Mouse (Mus musculus): ENCODE measurements around the gene Ubald1.

Gene Ubald1

DNA sequence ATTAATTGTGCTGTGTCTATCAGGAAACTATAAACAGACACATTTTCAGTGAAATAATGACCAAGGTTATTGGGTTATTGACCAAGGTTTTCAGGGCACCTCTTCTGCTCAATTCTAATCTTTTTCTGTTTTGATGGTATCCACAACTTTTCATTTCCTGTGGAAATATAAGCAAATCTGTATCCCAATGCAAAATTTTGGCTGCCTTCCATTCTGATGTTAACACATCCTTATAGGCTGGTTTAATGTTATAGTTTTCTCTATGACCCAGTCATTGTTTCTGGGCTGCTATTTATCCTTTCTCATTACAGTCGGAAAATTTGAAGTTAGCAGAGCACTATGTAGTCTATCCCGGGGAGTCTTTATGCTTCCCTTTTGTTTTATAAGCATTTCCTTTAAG is 19.6 kb upstream of the Ubald1 start:
- in situ Hi-C loops (cut with MboI, MseI), result no loop called here

DNA sequence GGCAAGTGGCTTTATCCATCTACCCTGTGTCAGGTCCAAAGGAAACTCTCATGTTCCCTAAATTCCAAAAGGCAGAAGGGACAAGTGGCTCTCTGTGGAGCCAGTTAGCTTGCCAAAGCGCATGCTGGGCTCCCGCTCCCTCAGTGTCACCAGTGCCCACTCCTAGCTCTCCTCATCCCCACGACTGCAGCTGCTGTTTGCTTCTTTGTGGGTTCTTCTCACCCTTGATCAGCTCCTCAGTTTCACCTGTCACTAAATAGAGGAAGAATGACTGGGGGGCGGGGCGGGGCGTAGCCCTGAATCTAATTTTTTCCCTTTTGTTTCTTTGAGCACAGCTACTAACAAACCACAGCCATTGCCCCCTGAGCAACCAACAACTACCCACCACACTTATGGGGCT is 18.8 kb upstream of the Ubald1 start:
- in situ Hi-C loops (cut with MboI, MseI), result no loop called here

DNA sequence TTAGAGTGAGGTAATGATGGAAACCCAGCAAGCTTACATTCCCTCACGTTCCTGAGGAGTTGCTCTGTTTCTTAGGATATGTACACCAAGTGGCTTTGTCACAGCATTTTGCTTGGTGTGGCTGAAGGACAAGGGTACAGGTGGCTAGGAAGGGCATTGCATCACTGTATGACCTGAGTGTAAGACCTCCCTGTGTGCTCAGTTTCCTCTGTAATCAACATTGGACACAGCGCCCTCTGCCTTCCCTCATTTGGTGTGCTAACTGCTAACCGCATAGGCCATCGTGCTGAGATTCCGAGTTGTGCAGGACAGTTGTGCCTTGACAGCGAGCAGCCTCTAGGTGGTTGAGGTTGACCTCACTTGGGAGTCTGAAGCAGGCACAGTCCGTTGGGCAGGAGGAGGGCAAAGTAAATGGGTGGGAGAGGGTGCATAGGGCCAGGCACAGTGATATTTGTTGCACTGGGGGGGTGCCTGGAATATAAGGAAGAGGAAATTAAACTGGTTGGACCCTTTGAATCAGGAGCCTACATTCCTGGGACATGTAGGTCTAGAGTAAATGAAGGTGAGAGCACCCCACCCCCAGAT is 17.1 kb upstream of the Ubald1 start:
- in situ Hi-C loops (cut with MboI, MseI), result no loop called here

DNA sequence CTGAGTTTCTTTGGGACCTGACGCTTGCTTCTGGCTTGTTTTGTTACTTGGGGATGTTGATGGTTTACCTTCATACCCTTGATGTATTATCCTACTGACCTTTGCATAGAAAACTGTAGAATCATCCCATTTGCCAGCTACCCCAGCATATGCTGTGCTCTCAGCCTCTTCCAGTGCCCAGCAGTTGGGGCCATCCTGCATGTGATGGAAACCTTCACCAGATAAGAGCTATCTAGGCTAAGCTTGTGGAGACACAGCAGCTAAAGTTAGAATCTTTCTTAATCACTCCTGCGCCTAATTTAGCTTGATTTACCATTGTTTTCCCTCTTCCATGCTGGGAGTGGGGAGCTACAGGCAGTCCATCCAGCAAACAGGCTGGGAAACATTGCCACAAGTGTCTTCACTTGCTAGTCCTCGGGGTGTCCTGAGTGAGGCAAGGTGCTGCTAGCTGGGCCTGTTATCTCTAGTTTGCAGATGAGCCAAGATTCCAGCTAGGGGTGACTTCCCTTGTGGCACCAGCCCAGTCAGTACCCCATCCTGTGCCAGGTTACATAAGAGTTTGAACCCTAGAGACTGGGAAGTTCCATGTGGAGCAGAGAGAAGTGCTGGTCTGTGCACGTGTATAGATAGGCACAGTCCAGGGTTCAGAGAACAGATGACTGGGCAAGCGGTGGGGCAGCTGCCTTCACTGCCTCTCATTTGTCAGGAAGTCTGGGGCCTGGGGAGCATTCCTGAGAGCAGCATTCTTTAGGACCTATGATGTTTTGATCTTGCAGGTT is 16.3 kb upstream of the Ubald1 start:
- in situ Hi-C loops (cut with MboI, MseI), result no loop called here

DNA sequence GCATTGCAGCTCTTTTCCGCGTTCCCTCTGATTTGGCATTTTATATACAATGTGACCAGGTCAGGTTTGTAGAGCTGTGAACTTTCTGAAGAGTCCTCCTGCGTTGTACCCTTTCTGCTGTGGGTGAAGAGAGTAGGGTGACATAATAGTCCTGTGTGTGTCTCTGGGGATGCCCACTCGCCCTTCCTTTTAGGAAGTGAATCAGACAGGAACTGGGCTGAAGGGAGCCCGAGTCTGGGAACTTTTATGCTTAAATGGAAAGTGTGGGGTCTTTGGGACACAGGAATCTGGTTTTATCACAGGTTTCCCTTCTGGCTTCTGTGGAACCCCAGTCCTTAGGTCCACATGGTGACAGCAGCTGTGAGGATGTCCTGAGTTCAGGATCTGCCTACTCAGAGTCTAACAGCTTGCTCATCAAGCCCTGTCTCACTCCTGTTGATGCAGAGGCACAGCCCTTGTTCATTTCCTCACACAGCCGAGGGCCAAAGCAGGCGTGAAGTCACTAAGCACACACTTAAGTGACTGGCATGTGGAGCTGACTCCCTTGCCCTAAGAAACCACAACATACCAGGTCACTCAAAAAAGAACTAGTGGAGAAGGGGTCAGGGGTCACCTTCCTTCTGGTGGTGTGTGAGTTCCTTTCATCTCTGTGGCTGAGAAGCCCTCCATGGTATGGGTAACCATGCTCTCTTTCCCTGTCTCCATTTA is 14.2 kb upstream of the Ubald1 start:
- in situ Hi-C loops (cut with MboI, MseI), result no loop called here

DNA sequence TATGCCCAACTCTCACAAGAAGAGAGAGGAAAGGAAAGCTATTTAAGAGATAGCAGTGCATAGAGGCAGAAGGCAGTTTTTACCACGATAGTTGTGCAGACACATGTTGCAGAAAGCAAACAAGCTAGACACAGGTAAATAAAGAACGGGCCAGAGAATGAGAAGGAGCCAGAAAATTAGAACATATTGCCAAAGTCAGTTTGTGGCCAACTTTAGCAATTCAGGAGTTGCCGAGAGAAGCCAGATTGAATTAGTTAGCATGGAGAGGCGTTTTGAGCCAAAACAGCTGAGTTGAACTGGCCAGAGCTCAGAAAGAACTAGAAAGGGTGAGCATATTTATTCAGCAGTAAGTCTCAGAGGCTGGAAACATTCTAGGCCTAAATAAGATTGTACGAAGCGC is 12.1 kb upstream of the Ubald1 start:
- in situ Hi-C loops (cut with MboI, MseI), result no loop called here

DNA sequence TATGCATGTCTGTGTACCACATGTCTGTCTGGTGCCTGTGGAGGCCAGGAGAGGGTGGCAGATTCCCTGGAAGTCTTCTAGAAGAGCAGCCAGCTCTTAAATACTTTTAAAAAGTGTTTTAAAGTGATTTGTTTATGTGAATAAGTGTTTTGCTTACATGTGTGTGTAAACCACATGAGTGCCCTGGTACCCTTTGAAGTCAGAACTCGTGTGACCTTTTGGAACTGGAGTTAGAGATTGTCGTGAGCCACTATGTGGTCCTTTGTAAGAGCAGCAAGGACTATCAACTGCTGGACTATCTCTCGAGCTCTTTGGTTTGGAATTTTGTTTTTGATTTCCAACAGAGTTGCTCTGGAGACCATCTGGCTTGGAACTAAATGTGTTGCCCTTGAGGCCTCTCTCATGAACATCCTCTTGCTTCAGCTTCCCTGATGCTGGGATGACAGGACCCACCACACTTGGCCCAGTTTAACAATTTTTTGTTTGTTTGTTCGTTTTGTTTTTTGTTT is 10.1 kb upstream of the Ubald1 start:
- in situ Hi-C loops (cut with MboI, MseI), result no loop called here

DNA sequence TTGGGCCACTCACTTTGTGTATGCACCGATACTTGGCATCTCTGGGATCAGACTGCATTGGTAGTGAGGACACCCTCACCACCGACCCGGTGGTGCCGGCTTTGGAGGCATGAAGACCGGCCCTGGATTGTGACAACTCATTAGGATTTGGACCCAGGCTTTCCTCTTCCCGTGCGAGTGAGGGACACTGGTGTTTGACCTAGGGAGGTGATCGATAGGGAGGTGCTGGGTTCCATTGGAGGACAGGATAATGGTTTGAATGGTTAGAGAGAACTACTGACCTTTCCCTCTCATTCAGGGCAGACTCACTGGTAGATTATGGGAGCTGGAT is 6.5 kb upstream of the Ubald1 start:
- in situ Hi-C loops (cut with MboI, MseI), result no loop called here

DNA sequence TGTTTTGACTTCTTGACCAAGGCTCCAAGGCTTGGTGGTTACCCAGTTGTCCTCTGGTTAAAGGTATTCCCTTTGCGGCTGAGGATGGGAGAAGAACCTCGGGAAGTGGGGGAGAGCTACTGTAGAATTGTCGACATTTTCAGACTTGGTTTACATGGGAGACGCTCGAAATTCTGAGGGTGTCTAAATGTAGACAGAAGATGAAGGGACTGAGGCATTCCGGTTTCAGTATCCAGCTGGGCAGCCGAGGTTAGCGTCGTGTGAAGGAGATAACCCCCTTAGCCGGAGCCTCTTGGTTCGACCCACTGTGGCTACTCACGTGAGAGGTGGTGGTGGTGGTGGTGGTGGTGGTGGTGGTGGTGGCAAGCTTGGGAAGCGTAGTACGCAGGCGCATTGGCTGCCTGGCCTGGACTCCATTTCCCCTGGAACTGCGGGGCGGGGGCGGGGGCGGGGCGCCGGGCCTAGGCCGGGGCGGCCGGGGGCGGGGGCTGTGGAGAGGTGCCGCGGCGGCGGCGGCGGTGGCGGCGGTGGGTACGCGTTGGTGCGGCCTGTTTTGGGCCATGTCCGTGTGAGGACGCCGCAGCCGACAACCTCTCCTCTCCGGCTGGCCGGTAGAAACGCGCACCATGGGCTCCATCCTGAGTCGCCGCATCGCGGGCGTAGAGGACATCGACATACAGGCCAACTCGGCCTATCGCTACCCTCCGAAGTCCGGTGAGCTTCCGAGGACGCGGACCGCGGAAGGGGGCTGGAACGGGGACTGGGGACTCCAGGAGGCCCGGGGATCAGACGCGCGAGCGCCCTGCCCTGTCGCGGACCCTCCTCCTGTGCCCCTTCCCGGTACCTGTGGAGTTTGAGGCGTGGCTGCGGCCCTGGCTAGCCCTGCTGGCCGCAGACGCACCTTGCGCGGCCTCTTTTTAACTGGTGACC is 5.9 kb upstream of the Ubald1 start, which contains the start of gene Mgrn1:
Gene Mgrn1, plus strand, starts transcription at position 490 of the 930 bp plus-strand sequence.
- in situ Hi-C loops (cut with MboI, MseI), result no loop called here

DNA sequence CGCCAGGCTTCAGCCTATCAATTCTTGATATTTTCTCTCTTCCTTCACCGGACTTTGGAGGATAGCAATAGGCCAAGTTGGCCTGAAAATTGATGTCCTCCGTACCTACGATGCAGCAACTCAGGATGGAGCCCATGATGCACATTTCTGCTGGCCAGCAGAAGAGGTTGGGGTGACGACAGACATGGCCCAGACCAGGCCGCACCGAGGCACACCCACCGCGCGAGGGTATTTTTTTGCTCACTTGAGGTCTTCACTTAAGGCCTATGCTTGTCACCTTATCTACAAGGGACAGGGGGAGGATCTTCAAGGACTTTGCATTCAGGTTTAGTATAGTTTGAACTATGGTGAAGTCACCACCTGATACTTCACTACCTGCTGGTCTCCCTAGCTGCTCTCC is 4.8 kb upstream of the Ubald1 start:
- in situ Hi-C loops (cut with MboI, MseI), result no loop called here

DNA sequence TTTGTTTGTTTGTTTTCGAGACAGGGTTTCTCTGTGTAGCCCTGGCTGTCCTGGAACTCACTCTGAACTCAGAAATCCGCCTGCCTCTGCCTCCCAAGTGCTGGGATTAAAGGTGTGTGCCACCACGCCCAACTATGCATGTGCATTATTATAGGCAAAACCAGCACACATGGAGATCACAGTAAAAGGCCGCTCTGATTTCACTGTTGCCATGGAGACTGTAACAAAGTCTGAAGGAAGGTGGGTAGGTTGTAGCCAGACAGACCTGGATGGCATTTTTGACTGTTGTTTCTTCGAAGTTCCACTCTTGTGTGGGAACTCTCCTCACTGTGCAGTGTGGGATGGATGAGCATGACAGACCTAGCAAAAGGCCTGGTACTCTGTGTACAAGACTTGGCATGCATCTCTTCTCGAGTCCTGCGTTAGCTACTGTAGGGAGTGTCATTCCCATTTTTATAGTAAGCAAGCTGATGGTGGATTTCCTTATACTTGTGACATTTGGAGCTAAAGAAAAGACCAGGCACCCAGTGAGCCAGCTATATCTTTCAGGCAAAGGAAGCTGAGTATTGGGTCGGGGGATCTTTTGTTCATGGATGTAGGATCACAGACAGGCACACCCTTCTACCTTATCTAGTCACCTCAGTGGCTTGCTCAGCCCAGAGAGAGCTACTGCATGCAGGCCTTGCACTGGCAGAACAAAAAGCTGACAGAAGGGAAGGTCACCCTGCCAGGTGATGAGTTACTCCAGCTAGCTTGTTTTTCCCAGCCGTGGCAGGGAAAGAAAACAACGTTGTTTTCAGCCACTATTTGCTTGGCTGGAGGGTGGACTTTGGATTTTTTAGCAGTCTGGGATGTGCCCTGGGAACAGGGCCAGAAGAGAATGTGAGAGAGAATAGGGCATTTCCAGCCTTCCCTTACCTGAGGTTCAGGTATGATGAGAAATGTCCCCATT is 1.6 kb upstream of the Ubald1 start:
- in situ Hi-C loops (cut with MboI, MseI), result no loop called here

DNA sequence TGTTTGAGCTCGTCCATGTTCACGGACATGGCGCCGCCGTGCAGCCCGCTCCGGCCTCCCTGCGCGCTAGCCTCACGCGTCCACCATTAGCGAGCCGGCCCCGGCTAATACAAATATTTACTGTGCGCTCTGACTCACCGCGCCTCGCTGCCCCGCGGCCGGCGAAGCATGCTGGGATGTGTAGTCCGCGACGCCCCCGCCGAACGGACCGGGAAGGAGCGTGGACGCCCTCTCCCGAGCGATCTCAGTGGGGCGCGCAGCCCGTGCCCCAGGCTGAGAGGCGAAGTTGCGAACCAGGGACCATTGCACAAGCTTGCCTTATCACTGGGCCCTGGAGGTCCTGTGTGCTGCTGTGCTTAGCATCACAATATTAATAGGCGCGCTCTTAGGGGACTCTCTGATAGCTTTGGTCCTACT is 399 bp downstream of the Ubald1 start:
- in situ Hi-C loops (cut with MboI, MseI), result no loop called here

DNA sequence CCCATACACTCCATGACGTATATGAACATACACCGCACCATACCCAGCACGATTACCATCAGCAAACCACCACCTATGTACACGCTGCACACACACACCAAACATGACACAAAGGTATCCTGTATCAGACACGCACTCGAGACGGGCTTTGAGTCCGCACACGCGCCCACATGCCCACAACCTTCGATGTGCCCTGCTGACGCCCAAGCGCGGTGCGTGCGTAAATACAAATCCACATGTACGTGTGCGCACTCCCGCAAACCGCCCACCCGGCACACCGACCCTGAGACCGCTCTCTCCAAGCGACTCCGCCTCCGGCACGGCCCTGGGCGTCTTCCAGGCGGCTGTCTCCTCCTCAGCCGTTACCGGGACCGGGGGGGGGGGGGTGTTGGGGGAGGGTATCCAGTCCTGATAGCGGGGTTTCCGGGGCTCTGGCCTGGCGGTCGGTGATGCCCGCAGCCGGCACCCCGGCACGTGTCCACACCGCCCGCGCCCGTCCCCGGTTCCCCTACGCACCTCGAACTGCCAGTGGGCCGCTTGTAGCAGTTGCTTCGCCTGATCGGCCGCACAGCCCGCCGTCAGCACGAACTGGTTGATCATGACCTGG is 911 bp downstream of the Ubald1 start:
- in situ Hi-C loops (cut with MboI, MseI), result no loop called here

DNA sequence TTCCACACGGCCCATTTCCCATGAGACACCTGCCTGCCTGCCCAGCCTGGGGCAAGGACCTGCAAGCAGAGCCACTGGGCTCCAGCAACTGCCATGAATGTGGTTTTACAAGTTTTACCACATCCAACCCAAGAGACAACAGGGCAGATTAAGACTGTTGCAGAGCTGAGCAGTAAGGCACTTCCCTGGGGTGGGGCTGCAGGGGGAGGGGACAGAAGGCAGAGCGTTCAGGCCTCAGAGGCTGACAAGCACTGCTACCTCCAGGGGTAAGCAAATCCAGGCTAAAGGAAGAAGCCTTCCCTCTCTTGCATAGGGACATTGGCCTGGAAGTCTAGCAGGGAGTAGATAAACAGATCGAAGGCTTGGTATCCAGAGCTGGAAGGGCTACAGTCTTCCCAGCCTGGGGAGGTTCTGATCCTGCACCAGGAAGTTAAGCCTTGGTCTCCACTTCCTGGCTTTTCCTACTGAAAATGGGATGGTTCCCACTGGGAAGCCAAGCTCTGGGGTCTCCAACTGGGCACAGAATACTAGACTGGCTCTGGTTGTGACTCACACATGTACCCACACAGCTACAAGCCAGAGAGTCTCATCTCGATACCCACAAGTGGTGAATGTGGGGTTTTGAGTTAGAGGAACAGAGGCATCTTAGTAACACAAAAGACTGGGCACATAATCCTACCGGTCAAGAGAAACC is 1.8 kb downstream of the Ubald1 start:
- in situ Hi-C loops (cut with MboI, MseI), result no loop called here

DNA sequence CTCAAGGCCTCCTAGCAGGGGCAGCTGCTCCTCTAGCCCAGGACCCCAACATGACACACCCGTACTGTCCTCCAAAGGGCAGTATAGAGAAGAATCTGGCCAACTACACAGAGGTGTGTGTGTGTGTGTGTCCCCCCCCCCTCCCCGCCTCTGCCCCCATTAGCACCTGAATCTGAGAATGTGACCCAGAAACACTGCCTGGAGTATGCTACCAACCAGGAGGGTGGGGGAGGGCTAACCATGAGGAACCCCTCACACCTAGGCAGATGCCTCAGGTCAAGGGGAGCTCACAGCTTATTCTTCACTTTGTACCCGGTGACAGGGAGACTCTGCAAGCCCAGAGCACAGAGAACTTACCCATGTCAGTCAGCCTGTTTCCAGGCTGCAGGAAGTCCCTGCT is 2.4 kb downstream of the Ubald1 start:
- in situ Hi-C loops (cut with MboI, MseI), result no loop called here

DNA sequence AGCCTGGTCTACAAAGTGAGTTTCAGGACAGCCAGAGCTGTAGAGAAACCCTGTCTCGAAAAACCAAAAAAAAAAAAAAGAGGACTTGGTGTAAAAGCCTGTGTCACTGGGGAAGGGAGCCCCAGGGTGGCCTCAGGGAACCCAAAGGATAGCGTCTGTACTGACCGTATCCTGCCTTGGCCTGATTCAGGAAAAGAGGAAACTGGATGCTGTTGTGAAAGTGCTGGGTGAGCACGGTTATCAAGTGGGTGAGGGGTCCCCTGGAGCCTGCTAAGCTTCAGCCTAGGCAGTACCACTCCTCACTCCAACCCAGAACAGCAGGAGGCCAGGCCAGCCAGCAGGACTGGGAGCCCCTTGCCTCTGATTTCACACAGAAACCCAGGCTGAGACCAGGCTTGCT is 2.9 kb downstream of the Ubald1 start:
- in situ Hi-C loops (cut with MboI, MseI), result no loop called here

DNA sequence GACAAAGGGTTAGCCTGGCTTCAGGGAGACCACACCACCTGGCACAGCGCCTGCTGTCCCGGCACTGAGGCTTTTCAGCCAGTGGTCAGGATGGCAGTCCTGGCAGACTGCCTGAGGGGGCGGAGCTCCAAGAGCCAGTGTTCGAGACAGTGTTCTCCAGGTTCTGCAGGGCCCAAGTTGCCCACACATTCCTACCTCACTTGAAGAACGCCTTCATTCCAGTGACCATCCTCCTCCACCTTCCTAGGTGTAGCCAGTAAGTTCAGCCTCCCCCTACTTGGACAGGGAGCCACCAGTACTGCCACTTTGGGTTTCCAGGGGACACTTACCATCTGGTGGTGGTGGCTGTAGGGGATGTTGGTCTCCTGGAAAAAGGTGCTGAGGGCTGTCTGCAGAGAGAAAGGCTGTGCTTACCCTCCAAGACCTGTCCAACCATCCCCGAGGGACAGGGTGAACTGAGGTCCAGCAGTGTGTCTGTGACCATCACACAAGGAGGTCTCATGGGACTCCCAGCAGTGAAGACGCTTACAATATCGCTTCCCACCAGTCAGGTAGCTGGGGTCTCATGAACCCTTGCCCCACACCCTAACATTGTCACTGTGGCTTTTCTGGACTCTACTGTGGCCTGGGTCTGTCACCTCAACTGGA is 4.0 kb downstream of the Ubald1 start:
- in situ Hi-C loops (cut with MboI, MseI), result no loop called here

DNA sequence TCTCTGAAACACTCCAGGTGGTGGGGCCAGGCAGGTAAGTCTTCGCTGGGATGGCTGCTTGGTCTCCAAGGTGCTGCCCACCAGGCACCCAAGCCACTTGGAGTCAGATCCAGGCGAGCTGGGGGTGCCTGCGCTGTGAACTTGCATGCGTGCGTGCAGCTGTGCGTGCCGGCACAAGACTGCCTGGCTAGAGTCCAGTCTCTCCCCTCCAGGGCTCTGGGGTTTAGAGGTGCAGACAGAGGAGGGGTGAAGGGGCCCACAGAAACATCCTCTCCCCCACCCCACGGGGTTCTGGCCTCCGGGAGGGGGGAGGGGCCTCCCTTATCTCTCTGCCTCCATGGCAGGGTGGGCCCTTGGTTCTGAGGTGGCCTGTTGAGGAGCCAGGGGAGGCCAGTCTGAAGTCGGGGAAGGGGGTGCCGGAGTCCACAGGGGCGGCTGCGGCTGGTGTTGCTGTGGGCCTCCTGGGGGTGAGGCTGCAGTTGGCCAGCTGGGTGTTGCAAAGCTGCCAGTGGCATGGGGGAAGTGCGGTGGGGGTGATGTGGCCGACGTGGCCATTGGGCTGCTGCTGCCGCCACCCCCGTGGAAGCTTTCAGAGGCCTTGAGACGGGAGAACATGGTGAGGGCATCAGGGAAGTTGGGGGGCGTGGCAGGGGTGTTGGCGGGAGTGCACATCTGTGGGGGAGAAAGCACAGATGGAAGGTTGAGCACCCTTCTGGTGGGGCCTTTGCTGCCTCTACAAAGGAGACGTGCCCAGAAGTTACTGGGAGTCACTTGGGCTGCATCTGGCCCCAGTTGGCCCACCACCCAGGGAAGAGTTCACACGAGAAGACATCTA is 4.7 kb downstream of the Ubald1 start:
- in situ Hi-C loops (cut with MboI, MseI), result no loop called here

All from T-helper 17 cell (primary cell).